Mouse (Mus musculus) forebrain, embryonic 12.5 days (tissue): Measurements from ENCODE around the gene Cd300lg. TPM values are rescaled to one million over a fixed set of nuclear protein-coding genes. Genes with fewer than 3 reads are reported as not detected.

Source experiments
- ATAC-seq: fragments of 200-750 bp; cut with Nextera tagmentation; 2 replicates; pipeline ENCODE4 v1.8.0; 2017; ENCODE audit warnings: moderate TSS enrichment; ENCODE audit not compliant: low FRiP score
- H3K27ac ChIP-seq: fragments of 300-500 bp; sonication (generic); 2 replicates; pipeline ENCODE4 v1.5.1; 2016; ENCODE audit warnings: mild to moderate bottlenecking
- H3K27me3 ChIP-seq: fragments of 300-500 bp; sonication (generic); 2 replicates; pipeline ENCODE4 v1.6.1; 2016; ENCODE audit warnings: mild to moderate bottlenecking
- H3K36me3 ChIP-seq: fragments of 300-500 bp; sonication (generic); replicated peaks from 2 replicates; pipeline ENCODE4 v1.6.1; 2016; ENCODE audit warnings: mild to moderate bottlenecking
- H3K4me1 ChIP-seq: fragments of 300-500 bp; sonication (generic); 2 replicates; pipeline ENCODE4 v1.6.1; 2016
- H3K4me2 ChIP-seq: fragments of 300-500 bp; sonication (generic); 2 replicates; pipeline ENCODE4 v1.6.1; 2016; ENCODE audit warnings: mild to moderate bottlenecking, moderate library complexity
- H3K4me3 ChIP-seq: fragments of 300-500 bp; sonication (generic); replicated peaks from 2 replicates; pipeline ENCODE4 v1.5.1; 2016; ENCODE audit warnings: mild to moderate bottlenecking
- H3K9ac ChIP-seq: fragments of 300-500 bp; sonication (generic); 2 replicates; pipeline ENCODE4 v1.6.1; 2016; ENCODE audit warnings: mild to moderate bottlenecking
- H3K9me3 ChIP-seq: fragments of 300-500 bp; sonication (generic); 2 replicates; pipeline ENCODE4 v1.6.1; 2016
- WGBS: fragments of 180-500 bp; shearing (Covaris S2); methylation state at CpG from one replicate; pipeline ENCODE4 v1.1.7; 2016; 5-methylcytosine and 5-hydroxymethylcytosine counted together
- polyA plus RNA-seq: library from polyadenylated mRNA; unstranded; fragments of >200 nt; fragmentation: Nextera tagmentation; extraction: Ambion mirVana; gene quantifications from 2 replicates; pipeline ENCODE4 v1.2.1, GENCODE M21; 2016

Cd300lg gene
- polyA plus RNA-seq, 1 experiment from 2014 or later: 0.23 TPM

GRCm38 (mm10) chr11:102039487-102040137, 1.7 kb upstream of the Cd300lg start:
- no peaks in the 10 kb centered on the region for H3K36me3 ChIP-seq
- H3K4me3 ChIP-seq: no peak overlapping the region
- H3K4me1 ChIP-seq: no peaks in the 10 kb centered on the region
- H3K27ac ChIP-seq: no peak overlapping the region
- no peak for ATAC-seq
- no peak overlapping the region for H3K9ac ChIP-seq
- H3K9me3 ChIP-seq: 0 out of 2 replicates have a peak, but pooled peaks cover 1% of the 10 kb centered on the region
- no peak overlapping the region for H3K4me2 ChIP-seq
- 0 out of 2 replicates have a peak, but pooled peaks cover 2% of the 10 kb centered on the region for H3K27me3 ChIP-seq
- 65% methylated on average over 13 of the region's 13 CpGs for WGBS

- H3K27ac ChIP-seq: no peak overlapping the region
- H3K27me3 ChIP-seq: 0 out of 2 replicates have a peak, but pooled peaks cover 2% of the 10 kb centered on the region
- H3K4me1 ChIP-seq: no peaks in the 10 kb centered on the region
- H3K4me2 ChIP-seq: no peak overlapping the region
- under 1% methylated on average over 9 of the region's 9 CpGs for WGBS
- no peak overlapping the region for H3K4me3 ChIP-seq
- H3K9me3 ChIP-seq: peaks cover 5% of the 10 kb centered on the region
- H3K9ac ChIP-seq: no peak overlapping the region
- ATAC-seq: peak; percentile 75; the same call in 1 of the 2 replicates
- no peaks in the 10 kb centered on the region for H3K36me3 ChIP-seq
Measured at GRCm38 (mm10) chr11:102040138-102040524, 1.2 kb upstream of the Cd300lg start.

GRCm38 (mm10) chr11:102040646-102041045, 663 bp upstream of the Cd300lg start:
- Histone ChIP-seq H3K9me3 (peaks cover 10% of the 10 kb centered on the region), H3K27me3 (0 out of 2 replicates have a peak, but pooled peaks cover 2% of the 10 kb centered on the region), H3K9ac (no peak overlapping the region), H3K36me3 (no peaks in the 10 kb centered on the region), H3K4me2 (no peak overlapping the region), H3K4me3 (no peak overlapping the region), H3K4me1 (no peaks in the 10 kb centered on the region), H3K27ac (no peak overlapping the region)
- no peak for ATAC-seq
- WGBS: 66% methylated on average over 4 of the region's 4 CpGs

- H3K36me3 ChIP-seq: no peaks in the 10 kb centered on the region
- ATAC-seq: no peak
- no peak overlapping the region for H3K4me3 ChIP-seq
- 96% methylated on average over 13 of the region's 14 CpGs for WGBS
- no peak overlapping the region for H3K4me2 ChIP-seq
- H3K9me3 ChIP-seq: peaks cover 17% of the 10 kb centered on the region
- H3K4me1 ChIP-seq: no peaks in the 10 kb centered on the region
- no peak overlapping the region for H3K27ac ChIP-seq
- no peak overlapping the region for H3K9ac ChIP-seq
- H3K27me3 ChIP-seq: no peaks in the 10 kb centered on the region
Measured at GRCm38 (mm10) chr11:102042971-102043370, 1.7 kb downstream of the Cd300lg start.

GRCm38 (mm10) chr11:102043381-102043780, 2.1 kb downstream of the Cd300lg start:
- Histone ChIP-seq H3K9ac (no peak overlapping the region), H3K27ac (no peak overlapping the region), H3K4me2 (no peak overlapping the region), H3K36me3 (no peaks in the 10 kb centered on the region), H3K9me3 (peaks cover 17% of the 10 kb centered on the region), H3K4me3 (no peak overlapping the region), H3K4me1 (no peaks in the 10 kb centered on the region), H3K27me3 (no peaks in the 10 kb centered on the region)
- 84% methylated on average over 6 of the region's 6 CpGs for WGBS
- ATAC-seq: no peak

- Histone ChIP-seq H3K9me3 (peaks cover 17% of the 10 kb centered on the region), H3K4me1 (no peaks in the 10 kb centered on the region), H3K9ac (no peak overlapping the region), H3K4me3 (no peak overlapping the region), H3K36me3 (no peaks in the 10 kb centered on the region), H3K27ac (no peak overlapping the region), H3K4me2 (no peak overlapping the region), H3K27me3 (no peaks in the 10 kb centered on the region)
- no peak for ATAC-seq
- 88% methylated on average over 7 of the region's 7 CpGs for whole genome bisulfite sequencing
Measured at GRCm38 (mm10) chr11:102044691-102045212, 3.4 kb downstream of the Cd300lg start.

GRCm38 (mm10) chr11:102046607-102047006, 5.3 kb downstream of the Cd300lg start:
- Histone ChIP-seq H3K27ac (no peak overlapping the region), H3K9me3 (peaks cover 17% of the 10 kb centered on the region), H3K4me1 (no peaks in the 10 kb centered on the region), H3K4me2 (no peak overlapping the region), H3K36me3 (no peaks in the 10 kb centered on the region), H3K9ac (no peak overlapping the region), H3K4me3 (no peak overlapping the region), H3K27me3 (0 out of 2 replicates have a peak, but pooled peaks cover 3% of the 10 kb centered on the region)
- WGBS: 78% methylated on average over 9 of the region's 9 CpGs
- ATAC-seq: no peak

GRCm38 (mm10) chr11:102049875-102050482, 8.7 kb downstream of the Cd300lg start:
- WGBS: 56% methylated on average over 14 of the region's 14 CpGs
- no peak for ATAC-seq

GRCm38 (mm10) chr11:102051541-102051940, 10.2 kb downstream of the Cd300lg start:
- H3K4me2 ChIP-seq: no peak overlapping the region
- H3K9ac ChIP-seq: no peak overlapping the region
- 75% methylated on average over 4 of the region's 4 CpGs for WGBS
- no peak for ATAC-seq
- no peaks in the 10 kb centered on the region for H3K36me3 ChIP-seq
- no peak overlapping the region for H3K4me3 ChIP-seq
- no peaks in the 10 kb centered on the region for H3K4me1 ChIP-seq
- H3K27ac ChIP-seq: no peak overlapping the region
- H3K9me3 ChIP-seq: no peaks in the 10 kb centered on the region
- 0 out of 2 replicates have a peak, but pooled peaks cover 3% of the 10 kb centered on the region for H3K27me3 ChIP-seq

More at GRCm38 (mm10) chr11:102049875-102050482, 8.7 kb downstream of the Cd300lg start:
- Histone ChIP-seq H3K27me3 (0 out of 2 replicates have a peak, but pooled peaks cover 3% of the 10 kb centered on the region), H3K4me1 (no peaks in the 10 kb centered on the region), H3K36me3 (no peaks in the 10 kb centered on the region), H3K9me3 (peaks cover 14% of the 10 kb centered on the region), H3K9ac (no peak overlapping the region), H3K4me3 (no peak overlapping the region), H3K27ac (no peak overlapping the region), H3K4me2 (no peak overlapping the region)

GRCm38 (mm10) chr11:102051954-102052353, 10.6 kb downstream of the Cd300lg start:
- Histone ChIP-seq H3K4me2 (no peak overlapping the region), H3K9me3 (no peaks in the 10 kb centered on the region), H3K4me3 (no peak overlapping the region), H3K9ac (no peak overlapping the region), H3K27me3 (0 out of 2 replicates have a peak, but pooled peaks cover 3% of the 10 kb centered on the region), H3K27ac (no peak overlapping the region), H3K4me1 (no peaks in the 10 kb centered on the region), H3K36me3 (0 out of 2 replicates have a peak, but pooled peaks cover 3% of the 10 kb centered on the region)
- 50% methylated on average over 4 of the region's 4 CpGs for WGBS
- ATAC-seq: no peak

GRCm38 (mm10) chr11:102052697-102053096, 11.4 kb downstream of the Cd300lg start:
- WGBS: 84% methylated on average over 12 of the region's 12 CpGs
- Histone ChIP-seq H3K4me2 (no peak overlapping the region), H3K9ac (no peak overlapping the region), H3K36me3 (0 out of 2 replicates have a peak, but pooled peaks cover 5% of the 10 kb centered on the region), H3K27me3 (0 out of 2 replicates have a peak, but pooled peaks cover 3% of the 10 kb centered on the region), H3K4me3 (no peak overlapping the region), H3K9me3 (no peaks in the 10 kb centered on the region), H3K27ac (no peak overlapping the region), H3K4me1 (no peaks in the 10 kb centered on the region)
- no peak for ATAC-seq

- no peak for ATAC-seq
- 89% methylated on average over 7 of the region's 7 CpGs for WGBS
- no peak overlapping the region for H3K4me2 ChIP-seq
- peaks cover 10% of the 10 kb centered on the region; the same call in 1 of the 2 replicates for H3K36me3 ChIP-seq
- no peak overlapping the region for H3K27ac ChIP-seq
- H3K9ac ChIP-seq: no peak overlapping the region
- H3K9me3 ChIP-seq: no peaks in the 10 kb centered on the region
- H3K27me3 ChIP-seq: 0 out of 2 replicates have a peak, but pooled peaks cover 3% of the 10 kb centered on the region
- H3K4me1 ChIP-seq: no peaks in the 10 kb centered on the region
- H3K4me3 ChIP-seq: no peak overlapping the region
Measured at GRCm38 (mm10) chr11:102053183-102053582, 11.9 kb downstream of the Cd300lg start.
